Mouse (Mus musculus): ENCODE measurements around the gene Sltm. TPM values are rescaled to one million over a fixed set of nuclear protein-coding genes. Genes with fewer than 3 reads are reported as not detected.

Sltm gene
- total RNA-seq, 2 experiments from 2014 or later = 42.7 to 49.0 TPM

- intact Hi-C loops (cut with DNase I) = no loop called here
- no peak for DNase-seq (ENCODE audit: low spot score in 2 of 2)
Measured at GRCm38 (mm10) chr9:70636748-70637147, 94.2 kb downstream of the Sltm start.

Other genes starting within 250 kb of the Sltm start
- gene Ccnb2, start 121.2 kb upstream of the Sltm start, total RNA-seq (2021) = 1 to 10 TPM; 1.1 to 1.3 TPM
- 10 to 100 TPM; 38.7 to 43.3 TPM for gene Rnf111, start 39.0 kb upstream of the Sltm start, total RNA-seq (2021)
- 1 to 10 TPM; 1.1 to 1.5 TPM for gene Gm10642, start 113.5 kb downstream of the Sltm start, total RNA-seq (2021)
- 10 to 100 TPM; 35.0 to 39.3 TPM for gene Mindy2, start 114.4 kb downstream of the Sltm start, total RNA-seq (2021)
- gene Adam10, start 136.2 kb downstream of the Sltm start, total RNA-seq (2021) = 10 to 100 TPM; 69.1 to 71.4 TPM